Mouse (Mus musculus): ENCODE results near the gene Fam193a. TPM values are rescaled to one million over a fixed set of nuclear protein-coding genes. Genes with fewer than 3 reads are reported as not detected.

The Fam193a gene
- polyA plus RNA-seq, 1 experiment = 137 TPM

DNA sequence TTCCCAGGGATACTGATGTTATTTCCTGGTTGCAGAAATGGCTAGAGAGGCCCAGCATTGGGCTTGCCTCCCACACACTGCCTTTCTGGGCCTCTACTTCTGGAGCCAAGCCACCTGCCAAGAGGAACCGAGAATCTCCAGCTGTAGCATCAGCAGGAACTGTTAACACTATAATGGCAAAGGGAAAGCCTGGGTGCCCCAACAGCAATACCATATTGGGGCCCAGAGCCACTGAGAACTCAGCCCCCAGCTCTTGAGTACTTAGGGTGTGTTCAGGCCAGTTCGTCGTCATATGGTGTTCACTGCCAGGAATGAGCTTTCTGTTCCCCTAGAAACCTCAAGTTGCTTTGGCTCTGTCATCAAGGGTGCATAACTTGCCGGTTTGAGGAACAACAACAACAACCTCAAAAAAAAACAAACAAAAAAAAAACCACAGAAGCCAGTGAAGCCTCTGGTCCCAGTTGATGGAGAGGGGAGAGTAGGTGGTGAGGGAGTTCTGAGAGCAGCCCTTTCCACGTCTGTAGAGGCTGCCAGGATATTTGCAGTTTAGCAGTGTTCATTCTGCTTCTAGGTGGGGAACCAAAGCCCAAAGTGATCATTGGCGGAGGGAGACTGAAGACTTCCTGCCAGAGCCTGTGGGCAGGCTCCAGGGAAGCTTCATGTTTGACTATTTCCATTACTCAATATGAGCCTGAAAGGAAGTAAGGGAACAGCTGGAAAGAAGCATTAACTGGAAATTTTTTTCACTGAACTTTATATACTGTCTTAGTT lies 117.8 kb downstream of the Fam193a start:
- Histone ChIP-seq H3K27me3 (ENCODE audit: control insufficient read depth, insufficient read depth, low read length) (no peaks in the 10 kb centered on the region), H3K4me1 (ENCODE audit: control insufficient read depth, insufficient read depth, low read length) (no peaks in the 10 kb centered on the region), H3K27ac (ENCODE audit: control insufficient read depth, insufficient read depth, low read depth, low read length) (no peak overlapping the region), H3K36me3 (ENCODE audit: control insufficient read depth, insufficient read depth, low read length) (no peaks in the 10 kb centered on the region), H3K4me3 (ENCODE audit: control insufficient read depth, low read depth, low read length) (no peak overlapping the region)
- TF ChIP-seq POLR2A (IDR thresholded peaks at IDR 0.05; ENCODE audit: control insufficient read depth, low read depth, low read length) (no peak), CTCF (IDR thresholded peaks at IDR 0.05; ENCODE audit: control insufficient read depth, insufficient read depth, insufficient replicate concordance, low read depth, low read length) (no peak)

DNA sequence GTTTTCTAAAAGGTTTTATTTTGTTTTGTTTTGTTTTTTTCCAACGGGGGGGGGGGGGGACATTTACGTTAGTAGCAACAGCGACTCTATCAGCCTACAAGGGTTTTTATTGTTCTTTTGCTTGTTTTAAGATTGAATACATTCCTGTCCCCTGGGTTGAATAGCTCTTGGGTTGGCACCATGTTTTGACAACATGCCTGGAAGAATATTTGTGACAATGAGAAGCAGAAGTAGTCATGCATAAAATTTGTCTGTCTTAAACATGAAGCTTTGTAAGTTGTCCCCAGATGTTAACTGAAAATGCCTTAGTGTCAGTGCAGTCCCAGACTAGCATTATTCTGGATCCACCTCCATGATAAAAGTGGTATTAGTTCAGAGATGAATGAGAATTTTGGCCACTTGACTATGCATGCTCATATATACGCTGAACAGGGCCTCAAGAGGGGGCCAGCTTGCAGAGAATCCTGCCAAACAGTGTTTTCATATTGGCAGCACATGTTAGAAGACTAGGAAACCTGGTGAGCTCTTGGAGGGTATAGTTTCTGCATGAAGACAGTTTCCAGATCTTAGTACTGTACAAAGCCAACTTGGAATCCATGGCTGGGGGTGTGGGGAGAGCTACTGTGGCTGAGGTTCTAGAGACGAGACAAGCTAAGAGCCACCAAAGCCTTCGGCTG lies 119.1 kb downstream of the Fam193a start:
- no peak for TF ChIP-seq CTCF (IDR thresholded peaks at IDR 0.05; ENCODE audit: control insufficient read depth, insufficient read depth, insufficient replicate concordance, low read depth, low read length)
- TF ChIP-seq POLR2A (IDR thresholded peaks at IDR 0.05; ENCODE audit: control insufficient read depth, low read depth, low read length) = no peak
- Histone ChIP-seq H3K27me3 (ENCODE audit: control insufficient read depth, insufficient read depth, low read length) (no peaks in the 10 kb centered on the region), H3K4me1 (ENCODE audit: control insufficient read depth, insufficient read depth, low read length) (no peaks in the 10 kb centered on the region), H3K4me3 (ENCODE audit: control insufficient read depth, low read depth, low read length) (no peak overlapping the region), H3K27ac (ENCODE audit: control insufficient read depth, insufficient read depth, low read depth, low read length) (no peak overlapping the region), H3K36me3 (ENCODE audit: control insufficient read depth, insufficient read depth, low read length) (no peaks in the 10 kb centered on the region)

DNA sequence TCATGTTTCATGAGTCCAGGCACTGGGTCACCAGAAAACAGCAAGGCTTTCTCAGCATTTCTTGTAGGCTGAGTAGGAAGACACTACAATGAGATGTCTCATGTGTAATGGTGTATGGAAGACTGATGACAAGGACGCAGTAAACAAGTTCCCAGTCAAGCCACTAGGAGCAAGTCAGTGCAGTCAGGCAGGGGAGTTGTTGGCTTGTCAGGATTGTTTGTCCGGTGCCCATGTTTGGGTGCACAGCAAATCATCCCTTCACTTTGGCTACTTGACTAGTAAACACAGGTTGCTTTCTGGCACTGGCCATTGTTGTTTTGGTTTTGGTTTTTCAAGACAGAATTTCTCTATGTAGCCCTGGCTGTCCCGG lies 119.7 kb downstream of the Fam193a start:
- TF ChIP-seq POLR2A (IDR thresholded peaks at IDR 0.05; ENCODE audit: control insufficient read depth, low read depth, low read length) (no peak), CTCF (IDR thresholded peaks at IDR 0.05; ENCODE audit: control insufficient read depth, insufficient read depth, insufficient replicate concordance, low read depth, low read length) (no peak)
- Histone ChIP-seq H3K4me1 (ENCODE audit: control insufficient read depth, insufficient read depth, low read length) (no peaks in the 10 kb centered on the region), H3K36me3 (ENCODE audit: control insufficient read depth, insufficient read depth, low read length) (no peaks in the 10 kb centered on the region)

DNA sequence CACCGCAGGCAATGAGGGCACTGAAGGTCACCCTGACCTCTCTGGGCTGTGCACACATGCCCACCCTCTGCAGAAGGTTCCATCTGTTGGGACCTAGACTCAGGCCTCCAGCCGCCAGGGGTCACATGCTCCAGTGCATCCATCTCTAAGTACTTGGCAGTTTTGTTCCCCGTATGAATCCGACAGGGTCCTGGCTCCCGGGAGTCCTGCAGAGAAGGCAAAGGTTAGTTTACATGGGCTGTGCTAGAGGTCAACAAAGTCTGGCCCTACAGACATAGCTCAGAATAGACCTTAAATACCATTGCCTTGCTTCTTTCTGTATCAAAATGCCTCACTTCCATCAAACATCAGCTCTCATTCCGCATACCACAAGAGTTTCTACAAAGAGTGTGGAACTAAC lies 127.0 kb downstream of the Fam193a start:
- no peaks in the 10 kb centered on the region for H3K27me3 ChIP-seq (ENCODE audit: control insufficient read depth, insufficient read depth, low read length)
- H3K27ac ChIP-seq (ENCODE audit: control insufficient read depth, insufficient read depth, low read depth, low read length) = no peak overlapping the region
- H3K36me3 ChIP-seq (ENCODE audit: control insufficient read depth, insufficient read depth, low read length) = no peaks in the 10 kb centered on the region
- H3K4me1 ChIP-seq (ENCODE audit: control insufficient read depth, insufficient read depth, low read length) = no peaks in the 10 kb centered on the region
- TF ChIP-seq CTCF (IDR thresholded peaks at IDR 0.05; ENCODE audit: control insufficient read depth, insufficient read depth, insufficient replicate concordance, low read depth, low read length) = no peak
- TF ChIP-seq POLR2A (IDR thresholded peaks at IDR 0.05; ENCODE audit: control insufficient read depth, low read depth, low read length) = no peak
- no peak overlapping the region for H3K4me3 ChIP-seq (ENCODE audit: control insufficient read depth, low read depth, low read length)

More for the DNA sequence above, 119.7 kb downstream of the Fam193a start:
- no peaks in the 10 kb centered on the region for H3K27me3 ChIP-seq (ENCODE audit: control insufficient read depth, insufficient read depth, low read length)
- no peak overlapping the region for H3K27ac ChIP-seq (ENCODE audit: control insufficient read depth, insufficient read depth, low read depth, low read length)
- no peak overlapping the region for H3K4me3 ChIP-seq (ENCODE audit: control insufficient read depth, low read depth, low read length)

DNA sequence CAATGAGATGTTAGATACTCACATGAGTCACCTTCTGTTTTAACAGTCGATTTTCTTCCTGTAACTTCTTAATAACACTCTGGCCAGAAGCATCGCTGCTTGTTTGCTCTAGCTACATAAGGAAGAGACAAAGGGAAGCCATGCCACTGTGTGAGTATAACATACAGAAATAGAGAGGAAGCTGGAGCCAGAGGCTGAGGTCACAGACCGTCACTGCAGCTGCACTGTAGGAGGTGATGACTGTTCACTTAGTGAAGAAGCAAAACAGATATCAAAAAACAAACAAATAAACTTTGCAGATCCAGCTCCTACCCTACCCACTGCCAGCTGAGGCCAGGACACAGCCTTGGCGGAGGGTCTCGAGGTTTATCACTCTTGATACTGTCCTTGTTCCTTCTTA lies 131.2 kb downstream of the Fam193a start:
- H3K36me3 ChIP-seq (ENCODE audit: control insufficient read depth, insufficient read depth, low read length) = no peaks in the 10 kb centered on the region
- no peaks in the 10 kb centered on the region for H3K27me3 ChIP-seq (ENCODE audit: control insufficient read depth, insufficient read depth, low read length)
- H3K4me1 ChIP-seq (ENCODE audit: control insufficient read depth, insufficient read depth, low read length) = no peaks in the 10 kb centered on the region
- no peak overlapping the region for H3K4me3 ChIP-seq (ENCODE audit: control insufficient read depth, low read depth, low read length)
- no peak overlapping the region for H3K27ac ChIP-seq (ENCODE audit: control insufficient read depth, insufficient read depth, low read depth, low read length)
- no peak for TF ChIP-seq POLR2A (IDR thresholded peaks at IDR 0.05; ENCODE audit: control insufficient read depth, low read depth, low read length)
- no peak for TF ChIP-seq CTCF (IDR thresholded peaks at IDR 0.05; ENCODE audit: control insufficient read depth, insufficient read depth, insufficient replicate concordance, low read depth, low read length)

DNA sequence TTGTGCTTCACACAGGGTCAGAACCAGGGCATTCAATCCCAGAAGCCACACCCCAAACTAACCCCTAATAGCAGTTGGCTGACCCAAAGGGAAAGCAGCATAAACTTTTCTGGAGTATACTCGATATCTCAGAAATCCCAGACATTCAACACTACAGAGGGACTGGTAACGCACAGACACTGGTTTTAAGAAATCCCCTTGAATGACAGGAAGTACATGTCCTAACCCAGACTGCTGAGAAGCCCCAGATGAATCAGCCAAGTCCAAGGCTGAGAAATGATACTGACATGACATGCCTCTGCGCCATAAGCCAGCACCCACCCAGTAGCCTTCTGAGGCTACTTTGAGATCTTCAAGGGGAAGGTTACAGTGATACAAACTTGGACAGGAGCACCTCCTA lies 131.9 kb downstream of the Fam193a start:
- Histone ChIP-seq H3K4me1 (ENCODE audit: control insufficient read depth, insufficient read depth, low read length) (no peaks in the 10 kb centered on the region), H3K27me3 (ENCODE audit: control insufficient read depth, insufficient read depth, low read length) (no peaks in the 10 kb centered on the region), H3K36me3 (ENCODE audit: control insufficient read depth, insufficient read depth, low read length) (no peaks in the 10 kb centered on the region), H3K27ac (ENCODE audit: control insufficient read depth, insufficient read depth, low read depth, low read length) (no peak overlapping the region), H3K4me3 (ENCODE audit: control insufficient read depth, low read depth, low read length) (no peak overlapping the region)
- TF ChIP-seq POLR2A (IDR thresholded peaks at IDR 0.05; ENCODE audit: control insufficient read depth, low read depth, low read length) (no peak), CTCF (IDR thresholded peaks at IDR 0.05; ENCODE audit: control insufficient read depth, insufficient read depth, insufficient replicate concordance, low read depth, low read length) (no peak)

DNA sequence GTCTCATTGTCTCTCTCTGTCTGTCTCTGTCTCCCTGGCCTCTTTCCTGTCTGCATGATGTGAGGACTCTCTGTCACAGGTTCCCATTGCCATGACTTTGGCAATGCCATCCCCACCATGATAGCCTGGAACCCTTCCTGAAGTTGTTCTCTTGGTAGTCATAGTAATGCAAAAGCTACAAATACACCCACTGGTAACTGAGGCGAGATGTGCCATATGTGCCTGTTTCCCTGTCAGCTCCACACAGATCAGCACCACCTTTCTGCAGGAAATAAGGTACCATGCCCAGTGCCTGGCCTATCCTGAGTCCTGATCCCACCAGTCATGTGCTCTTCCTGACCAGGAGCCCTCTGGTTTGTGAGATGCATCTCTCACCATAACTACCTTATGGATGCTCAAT lies 132.7 kb downstream of the Fam193a start:
- Histone ChIP-seq H3K27ac (ENCODE audit: control insufficient read depth, insufficient read depth, low read depth, low read length) (no peak overlapping the region), H3K27me3 (ENCODE audit: control insufficient read depth, insufficient read depth, low read length) (no peaks in the 10 kb centered on the region), H3K36me3 (ENCODE audit: control insufficient read depth, insufficient read depth, low read length) (no peaks in the 10 kb centered on the region), H3K4me3 (ENCODE audit: control insufficient read depth, low read depth, low read length) (no peak overlapping the region), H3K4me1 (ENCODE audit: control insufficient read depth, insufficient read depth, low read length) (no peaks in the 10 kb centered on the region)
- no peak for TF ChIP-seq CTCF (IDR thresholded peaks at IDR 0.05; ENCODE audit: control insufficient read depth, insufficient read depth, insufficient replicate concordance, low read depth, low read length)
- TF ChIP-seq POLR2A (IDR thresholded peaks at IDR 0.05; ENCODE audit: control insufficient read depth, low read depth, low read length) = no peak

All from testis, adult 2 months (tissue).